Mouse (Mus musculus) layer of hippocampus, adult 18-20 months (tissue): ENCODE measurements around the gene Naa30. TPM values are rescaled to one million over a fixed set of nuclear protein-coding genes. Genes with fewer than 3 reads are reported as not detected.

ENCODE experiments used
- DNase-seq, 2 experiments: peaks; one replicate each; pipeline ENCODE4 v3.0.0; 2022; ENCODE audit warnings: low spot score in 2 of 2
- total RNA-seq, 2 experiments: library from RNA; stranded (reverse); gene quantifications; 2 replicates each; pipeline ENCODE4 v1.2.3; 2021

The Naa30 gene
- total RNA-seq, 2 experiments from 2014 or later: 35.8 to 36.1 TPM

DNA sequence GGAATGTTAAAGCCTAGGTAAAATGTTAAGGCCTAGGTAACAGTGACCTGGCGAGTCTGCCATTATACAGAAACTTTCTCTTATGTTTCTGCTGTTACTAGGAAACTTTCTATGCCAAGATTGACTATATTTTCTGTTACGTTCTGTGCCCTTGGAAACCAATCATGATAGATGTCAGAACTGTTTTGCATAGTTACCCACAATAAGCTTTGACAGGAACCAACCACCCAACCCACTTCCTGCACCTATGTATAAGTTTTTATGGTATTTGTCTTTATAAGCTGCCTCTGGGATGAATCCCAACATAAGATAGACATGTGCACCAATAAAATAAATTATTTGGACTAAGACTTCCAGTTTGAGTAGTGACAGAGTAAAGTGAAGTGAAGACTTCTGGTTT lies 49.7 kb downstream of the Naa30 start:
- no peak for DNase-seq

DNA sequence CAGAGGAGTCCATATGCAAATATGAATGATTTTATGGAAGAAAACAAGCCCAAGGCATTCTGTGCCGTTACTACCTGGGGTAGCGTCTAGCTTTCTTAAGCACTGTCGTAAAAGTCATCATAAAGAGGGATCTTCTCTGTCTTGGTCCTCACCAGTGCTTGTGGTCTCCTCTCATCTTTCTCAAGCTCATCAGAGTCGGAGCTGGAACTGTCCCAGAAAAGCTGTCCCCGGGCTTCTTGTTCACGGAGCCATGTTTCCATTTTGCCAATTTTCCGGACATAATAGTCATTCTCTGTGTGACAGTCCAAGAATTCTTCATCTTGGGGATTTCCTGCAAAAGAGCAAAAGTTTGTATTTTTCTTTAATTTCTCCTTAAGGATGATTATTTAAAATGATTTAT lies 54.4 kb downstream of the Naa30 start:
- no peak for DNase-seq

DNA sequence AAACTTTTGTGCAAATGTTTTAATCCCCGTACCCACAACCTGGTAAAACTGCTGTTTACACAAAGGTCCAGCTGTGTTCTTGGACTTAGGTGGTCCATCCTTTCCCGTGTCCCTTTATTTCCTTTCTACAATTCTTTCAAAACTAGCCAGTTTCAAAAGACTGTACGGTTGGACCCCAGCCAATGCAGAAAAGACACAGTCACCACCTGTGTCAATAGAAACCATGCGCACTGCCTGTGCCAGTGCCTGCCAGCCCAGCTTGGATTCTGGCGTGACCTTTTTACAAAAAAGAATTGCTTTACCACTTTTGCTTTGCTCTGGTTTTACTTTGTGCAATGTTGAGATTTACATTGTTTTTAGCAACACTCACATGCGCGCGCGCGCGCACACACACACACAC lies 55.0 kb downstream of the Naa30 start:
- no peak for DNase-seq

DNA sequence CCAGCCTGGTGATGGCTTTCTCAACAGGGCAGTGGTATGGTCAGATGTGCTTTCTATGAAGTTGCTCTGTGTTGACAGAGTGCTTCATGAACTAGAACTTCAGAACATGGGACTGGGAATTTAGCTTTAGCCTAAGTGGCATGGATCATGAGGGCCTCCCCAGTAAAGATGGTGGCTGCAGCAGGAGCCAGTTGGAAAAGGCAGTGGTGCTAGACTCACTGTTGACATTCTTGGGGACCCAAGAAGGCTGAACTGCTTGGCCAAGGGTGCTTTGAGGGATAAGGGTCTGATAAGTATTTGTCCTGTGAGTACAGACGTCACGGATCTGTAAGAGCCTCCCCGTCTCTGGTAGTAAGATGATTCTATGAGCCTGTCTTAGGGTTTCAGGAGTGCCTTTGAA lies 59.8 kb downstream of the Naa30 start:
- DNase-seq: no peak

DNA sequence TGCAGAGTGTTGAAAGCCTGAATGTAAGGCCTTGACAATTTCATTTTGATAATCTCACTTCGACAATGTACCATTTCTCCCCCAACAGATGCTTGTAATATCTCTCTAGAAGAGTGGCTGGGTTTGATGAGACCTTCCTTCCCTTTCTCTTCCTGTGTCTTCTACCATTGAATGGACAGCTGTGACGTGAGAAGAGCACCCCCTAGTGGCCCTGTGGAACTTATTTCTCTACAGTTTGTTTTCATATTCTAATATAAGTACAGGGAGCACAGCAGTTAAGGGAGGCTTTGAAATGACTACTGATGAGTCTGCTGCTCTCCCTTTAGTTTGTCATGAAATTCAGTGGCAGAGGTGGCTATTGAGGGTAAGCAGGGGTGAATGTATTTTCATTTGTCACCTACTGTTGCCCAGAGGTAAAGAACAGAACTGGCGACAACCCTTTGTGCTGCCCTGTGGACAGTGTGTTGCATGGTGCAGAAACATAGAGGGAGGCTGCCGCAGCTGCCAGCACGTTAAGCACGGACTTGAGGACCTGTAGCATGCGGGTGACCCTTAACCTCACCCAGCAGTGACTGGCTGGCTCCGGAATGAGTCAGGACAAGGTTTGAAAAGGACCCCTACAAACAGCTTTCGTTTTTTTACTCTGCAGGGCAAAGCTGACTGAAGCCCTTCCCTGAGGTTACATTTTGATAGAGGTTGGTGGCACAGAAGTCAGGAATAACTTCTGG lies 62.9 kb downstream of the Naa30 start:
- DNase-seq: peak in 1 of 2 experiments; percentile 37

DNA sequence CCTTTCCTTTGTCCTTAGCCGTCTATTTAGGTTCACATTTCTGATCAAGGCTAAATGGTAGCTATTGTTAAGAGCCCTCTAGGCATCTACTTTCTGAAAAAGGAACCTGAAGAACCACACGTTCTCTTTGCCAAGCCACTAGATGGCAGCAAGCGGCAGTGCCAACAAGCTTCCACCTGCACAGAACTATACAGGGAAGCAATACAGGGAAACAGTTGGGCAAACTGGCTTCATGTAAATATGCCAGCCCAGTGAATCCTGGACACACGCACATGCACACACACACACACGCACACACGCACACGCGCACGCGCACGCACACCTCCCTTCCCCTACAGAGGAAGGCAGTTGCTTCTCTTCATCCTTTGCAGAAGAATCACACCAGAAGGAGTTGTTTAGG lies 66.2 kb downstream of the Naa30 start:
- peak; percentile 53 to 83 for DNase-seq

Other genes with a start within 250 kb of the Naa30 start
- gene Ap5m1, start 106.1 kb upstream of the Naa30 start, total RNA-seq: 10 to 100 TPM; 19.4 to 19.9 TPM
- gene Exoc5, start 105.6 kb upstream of the Naa30 start, total RNA-seq: 10 to 100 TPM; 50.0 to 51.4 TPM
- gene ccdc198, start 73.2 kb downstream of the Naa30 start, total RNA-seq: not detected